Mouse (Mus musculus): ENCODE results near the gene Wnt10a.
"Not testable (repeated sequence)": the region's sequence is repeated elsewhere in the genome, so short reads cannot be mapped to it uniquely, and the experiment has no call there.

The Wnt10a gene

GRCm38 (mm10) chr1:74814931-74815647 is 23.8 kb downstream of the Wnt10a start:
- in situ Hi-C loops (cut with MseI, MboI) = loop anchor here in 1 of 2 experiments (10.0 kb wide), 1 partner anchor 50 kb away; no protein-coding TSS in a partner anchor

GRCm38 (mm10) chr1:74815965-74816364 is 24.6 kb downstream of the Wnt10a start:
- in situ Hi-C loops (cut with MseI, MboI) = loop anchor here in 1 of 2 experiments (10.0 kb wide), 1 partner anchor 51 kb away; no protein-coding TSS in a partner anchor

- in situ Hi-C loops (cut with MseI, MboI) = loop anchor here in 1 of 2 experiments (10.0 kb wide), 1 partner anchor 52 kb away; no protein-coding TSS in a partner anchor
Measured at GRCm38 (mm10) chr1:74816612-74817199, 25.4 kb downstream of the Wnt10a start.

GRCm38 (mm10) chr1:74817219-74817618 is 25.9 kb downstream of the Wnt10a start:
- in situ Hi-C loops (cut with MseI, MboI) = loop anchor here in 1 of 2 experiments (10.0 kb wide), 1 partner anchor 52 kb away; no protein-coding TSS in a partner anchor

GRCm38 (mm10) chr1:74818509-74818908 is 27.2 kb downstream of the Wnt10a start:
- in situ Hi-C loops (cut with MseI, MboI) = loop anchor here in 1 of 2 experiments (10.0 kb wide), 1 partner anchor 54 kb away; no protein-coding TSS in a partner anchor

- in situ Hi-C loops (cut with MseI, MboI) = not testable (repeated sequence)
Measured at GRCm38 (mm10) chr1:74823598-74823997, 32.3 kb downstream of the Wnt10a start.

- in situ Hi-C loops (cut with MseI, MboI) = no loop called here
Measured at GRCm38 (mm10) chr1:74824518-74825302, 33.4 kb downstream of the Wnt10a start.

- in situ Hi-C loops (cut with MseI, MboI) = no loop called here
Measured at GRCm38 (mm10) chr1:74830061-74830460, 38.7 kb downstream of the Wnt10a start.

GRCm38 (mm10) chr1:74833255-74833654 is 41.9 kb downstream of the Wnt10a start:
- in situ Hi-C loops (cut with MseI, MboI) = no loop called here

GRCm38 (mm10) chr1:74843090-74843489 is 51.8 kb downstream of the Wnt10a start:
- in situ Hi-C loops (cut with MseI, MboI) = no loop called here

GRCm38 (mm10) chr1:74846341-74846740 is 55.0 kb downstream of the Wnt10a start:
- in situ Hi-C loops (cut with MseI, MboI) = no loop called here

GRCm38 (mm10) chr1:74848946-74849345 is 57.6 kb downstream of the Wnt10a start:
- in situ Hi-C loops (cut with MseI, MboI) = no loop called here

- in situ Hi-C loops (cut with MseI, MboI) = no loop called here
Measured at GRCm38 (mm10) chr1:74850251-74850650, 58.9 kb downstream of the Wnt10a start.

- in situ Hi-C loops (cut with MseI, MboI) = no loop called here
Measured at GRCm38 (mm10) chr1:74851001-74851775, 59.9 kb downstream of the Wnt10a start.
